Comparison of ENCODE assay signal across 18 mouse cellular contexts in genomic region chr12:38807031-38807430, GRCm38 (mm10). TPM values are rescaled to one million over a fixed set of nuclear protein-coding genes. Genes with fewer than 3 reads are reported as not detected.
DNase-seq lines count a peak whose midpoint lies in the region; TF ChIP-seq lines count a peak whose summit lies in the region.
"Had no signal": no experiment of that assay in that cellular context is flagged by ENCODE, and none has a peak within 500 bp of the region (broad histone marks: within the 10 kb centered on the region; RNA-seq: fewer than 3 reads in every experiment).

No protein-coding gene starts in this region.

- no peak overlapping the region for H3K27ac ChIP-seq in kidney, adult 2 months (ENCODE audit: insufficient read depth, low read depth, low read length)
- no peak overlapping the region for H3K27ac ChIP-seq in layer of hippocampus, adult 2 months
- H3K27ac ChIP-seq: gastrocnemius, adult 2 months; heart, embryonic 10.5 days; hindbrain, embryonic 15.5 days; midbrain, embryonic 10.5 days; neural tube, embryonic 15.5 days; stomach, embryonic 15.5 days had no signal

- WGBS in kidney, adult 2 months: 58% methylated on average over 5 of the region's 5 CpGs

- TF ChIP-seq CTCF in kidney, adult 2 months (conservative IDR thresholded peaks at IDR 0.05; ENCODE audit: insufficient read depth, insufficient read length, low read depth, low read length): no peak
- TF ChIP-seq CTCF in layer of hippocampus, adult 2 months (conservative IDR thresholded peaks at IDR 0.05): no peak

- TF ChIP-seq POLR2A in kidney, adult 2 months (IDR thresholded peaks at IDR 0.05; ENCODE audit: low read depth, low read length): no peak

- H3K4me3 ChIP-seq in kidney, adult 2 months (ENCODE audit: insufficient read depth, low read depth, low read length): no peak overlapping the region
- no peak overlapping the region for H3K4me3 ChIP-seq in layer of hippocampus, adult 2 months
- H3K4me3 ChIP-seq: gastrocnemius, adult 2 months; heart, embryonic 10.5 days; hindbrain, embryonic 15.5 days; midbrain, embryonic 10.5 days; neural tube, embryonic 15.5 days; stomach, embryonic 15.5 days had no signal

- H3K4me1 ChIP-seq in kidney, adult 2 months (ENCODE audit: control insufficient read depth, insufficient read depth, low read length): no peaks in the 10 kb centered on the region
- H3K4me1 ChIP-seq: heart, embryonic 10.5 days; hindbrain, embryonic 15.5 days; midbrain, embryonic 10.5 days; neural tube, embryonic 15.5 days; stomach, embryonic 15.5 days had no signal

- no peaks in the 10 kb centered on the region for H3K27me3 ChIP-seq in kidney, adult 2 months (replicated peaks; ENCODE audit: control insufficient read depth, insufficient read depth, low read length)
- H3K27me3 ChIP-seq: hindbrain, embryonic 15.5 days; neural tube, embryonic 15.5 days; stomach, embryonic 15.5 days had no signal

- H3K36me3 ChIP-seq in kidney, adult 2 months (ENCODE audit: control insufficient read depth, insufficient read depth, low read length): no peaks in the 10 kb centered on the region
- H3K36me3 ChIP-seq: heart, embryonic 10.5 days; hindbrain, embryonic 15.5 days; midbrain, embryonic 10.5 days; neural tube, embryonic 15.5 days; stomach, embryonic 15.5 days had no signal

- peak; percentile 9 for DNase-seq in kidney, adult 2 months
- no peak for DNase-seq in kidney, postnatal 4 days
- DNase-seq in ZHBTc4 (ENCODE audit: low read depth, low spot score): peak; percentile 36
- DNase-seq in adrenal gland, adult 2 months: peak; percentile 75
- peak; percentile 43 to 72 for DNase-seq in cerebellum, postnatal 25 days
- no peak for DNase-seq in layer of hippocampus, adult 2 months (ENCODE audit: low spot score in 2 of 2)
- DNase-seq in heart, adult 9 months (ENCODE audit: low spot score in 2 of 2): no peak
- DNase-seq: gastrocnemius, adult 2 months; heart, postnatal 4 days; kidney, adult 9 months; liver, postnatal 0 days; lung, postnatal 10 days; thymus, postnatal 36 days had no signal

RNA-seq across cellular contexts. Expression of gene Etv1, which starts 27.9 kb away (rescaled TPM):
- polyA plus RNA-seq in kidney, adult 2 months (2012; rRNA removed): 8.1 and 9.2 TPM in 2 replicates
- total RNA-seq in adrenal gland, adult 2 months (2021): 10 to 100 TPM; 62.0 to 64.9 TPM
- 11.8 and 18.9 TPM in 2 replicates for polyA plus RNA-seq in adrenal gland, adult 2 months (2012; rRNA removed)
- 10 to 100 TPM; 79.8 to 84.4 TPM for total RNA-seq in layer of hippocampus, adult 2 months (2021)

Comparison
In these comparisons a context has a peak if more than half of its experiments do, and no peak if none do; other contexts are left out.
1. DNase-seq: peak in kidney, adult 2 months (single experiment), ZHBTc4 (single experiment), adrenal gland, adult 2 months (single experiment) and cerebellum, postnatal 25 days (2 of 2); none in kidney, postnatal 4 days (0 of 2), layer of hippocampus, adult 2 months (0 of 2) and heart, adult 9 months (0 of 2).